Comparison of ENCODE assay signal across 18 mouse cellular contexts in the genomic region with DNA sequence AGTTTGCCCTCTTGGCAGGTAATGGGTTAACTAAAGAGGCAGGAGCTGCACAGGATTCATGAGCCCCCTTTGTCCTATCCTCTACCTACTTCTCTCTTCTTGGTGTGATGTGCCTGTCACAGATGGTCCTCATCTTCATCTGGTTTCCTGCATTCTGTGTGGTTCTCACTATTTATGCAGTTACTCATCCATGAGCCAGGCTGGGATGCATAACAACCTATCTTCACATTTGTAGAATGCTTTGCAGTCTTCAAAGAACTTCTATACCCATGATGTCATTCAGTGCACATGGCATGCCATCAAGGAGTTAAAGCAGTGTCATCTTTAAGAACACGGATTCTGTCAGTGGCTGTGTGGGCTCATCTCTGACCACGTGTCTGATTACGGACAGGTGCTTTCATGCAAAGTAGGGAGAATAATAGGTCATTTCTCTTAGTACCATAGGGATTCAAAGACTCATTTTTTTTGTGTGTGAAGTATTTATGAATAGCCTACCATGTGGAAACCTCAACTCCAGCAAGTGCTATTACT.
"Had no signal": no experiment of that assay in that cellular context is flagged by ENCODE, and none has a peak within 500 bp of the region (broad histone marks: within the 10 kb centered on the region; RNA-seq: fewer than 3 reads in every experiment).

No protein-coding gene starts in this region.

- ATAC-seq: midbrain, embryonic 13.5 days; midbrain, embryonic 16.5 days had no signal

- H3K36me3 ChIP-seq: midbrain, embryonic 10.5 days; midbrain, embryonic 13.5 days; neural tube, embryonic 13.5 days; neural tube, embryonic 15.5 days had no signal

- H3K4me2 ChIP-seq: lung, embryonic 14.5 days; midbrain, embryonic 13.5 days; neural tube, embryonic 13.5 days; neural tube, embryonic 15.5 days had no signal

- H3K27ac ChIP-seq: liver, embryonic 14.5 days; midbrain, embryonic 10.5 days; midbrain, embryonic 13.5 days; neural tube, embryonic 13.5 days; neural tube, embryonic 15.5 days had no signal

- H3K9ac ChIP-seq: liver, embryonic 14.5 days; lung, embryonic 14.5 days; midbrain, embryonic 13.5 days; neural tube, embryonic 13.5 days; neural tube, embryonic 15.5 days had no signal

- H3K4me3 ChIP-seq: midbrain, embryonic 10.5 days; midbrain, embryonic 13.5 days; myocyte; neural tube, embryonic 13.5 days; neural tube, embryonic 15.5 days had no signal

- H3K9me3 ChIP-seq: midbrain, embryonic 10.5 days; midbrain, embryonic 13.5 days; neural tube, embryonic 13.5 days; neural tube, embryonic 15.5 days had no signal

- DNase-seq: lung, adult 18-20 months; lung, embryonic 14.5 days; lung, postnatal 10 days; lung, postnatal 4 days; retina, postnatal 1 day; right cerebral cortex, adult 18-20 months; right cerebral cortex, postnatal 4 days; spleen, adult 18-20 months; thymus, adult 18-20 months; thymus, postnatal 14 days; thymus, postnatal 36 days had no signal
